Mouse (Mus musculus) gastrocnemius, postnatal 4 days (tissue): ENCODE results near the gene Tcf7. TPM values are rescaled to one million over a fixed set of nuclear protein-coding genes. Genes with fewer than 3 reads are reported as not detected.

Experiments
- DNase-seq, 2 experiments: peaks; one replicate each; pipeline ENCODE4 v3.0.0; 2021 to 2022; ENCODE audit warnings: low spot score in 2 of 2, mixed read lengths in 2 of 2
- total RNA-seq, 2 experiments: library from RNA; stranded (reverse); gene quantifications; 2 replicates each; pipeline ENCODE4 v1.2.3; 2021

Tcf7 gene
- total RNA-seq, 2 experiments from 2014 or later = 2.5 to 4.1 TPM

- DNase-seq = no peak
Observed at GRCm38 (mm10) chr11:52268104-52268835, 14.5 kb downstream of the Tcf7 start.

- DNase-seq = no peak
Observed at GRCm38 (mm10) chr11:52267271-52267670, 15.5 kb downstream of the Tcf7 start.

- no peak for DNase-seq
Observed at GRCm38 (mm10) chr11:52265616-52266307, 17.1 kb downstream of the Tcf7 start.

GRCm38 (mm10) chr11:52264871-52265270 lies 17.9 kb downstream of the Tcf7 start:
- no peak for DNase-seq

- no peak for DNase-seq
Observed at GRCm38 (mm10) chr11:52262338-52262737, 20.5 kb downstream of the Tcf7 start.

- DNase-seq = peak in 1 of 2 experiments; percentile 66
Observed at GRCm38 (mm10) chr11:52261937-52262336, 20.9 kb downstream of the Tcf7 start.

- DNase-seq = peak in 1 of 2 experiments; percentile 7
Observed at GRCm38 (mm10) chr11:52260878-52261277, 21.9 kb downstream of the Tcf7 start.

- DNase-seq = peak in 1 of 2 experiments; percentile 10
Observed at GRCm38 (mm10) chr11:52258711-52259110, 24.1 kb downstream of the Tcf7 start.

GRCm38 (mm10) chr11:52257376-52257775 lies 25.4 kb downstream of the Tcf7 start:
- no peak for DNase-seq

GRCm38 (mm10) chr11:52255077-52255476 lies 27.7 kb downstream of the Tcf7 start:
- no peak for DNase-seq

- DNase-seq = peak in 1 of 2 experiments; percentile 62
Observed at GRCm38 (mm10) chr11:52253674-52254375, 29.0 kb downstream of the Tcf7 start.

- no peak for DNase-seq
Observed at GRCm38 (mm10) chr11:52252692-52253091, 30.1 kb downstream of the Tcf7 start.

GRCm38 (mm10) chr11:52251770-52252169 lies 31.0 kb downstream of the Tcf7 start:
- no peak for DNase-seq

GRCm38 (mm10) chr11:52249452-52249851 lies 33.4 kb downstream of the Tcf7 start:
- no peak for DNase-seq

GRCm38 (mm10) chr11:52240898-52241542 lies 41.8 kb downstream of the Tcf7 start:
- no peak for DNase-seq

- no peak for DNase-seq
Observed at GRCm38 (mm10) chr11:52234509-52234908, 48.3 kb downstream of the Tcf7 start.

- DNase-seq = no peak
Observed at GRCm38 (mm10) chr11:52233906-52234305, 48.9 kb downstream of the Tcf7 start.

GRCm38 (mm10) chr11:52233043-52233653 lies 49.7 kb downstream of the Tcf7 start:
- DNase-seq = no peak

GRCm38 (mm10) chr11:52231606-52232541 lies 50.9 kb downstream of the Tcf7 start, which contains the start of gene Skp1a:
TSS of gene Skp1a (plus strand) at chr11:52231995.
- DNase-seq = peak; percentile 93 to 95

GRCm38 (mm10) chr11:52230694-52231093 lies 52.1 kb downstream of the Tcf7 start:
- DNase-seq = no peak
